Mouse (Mus musculus): ENCODE measurements around the gene Pdzd2.

DNA sequence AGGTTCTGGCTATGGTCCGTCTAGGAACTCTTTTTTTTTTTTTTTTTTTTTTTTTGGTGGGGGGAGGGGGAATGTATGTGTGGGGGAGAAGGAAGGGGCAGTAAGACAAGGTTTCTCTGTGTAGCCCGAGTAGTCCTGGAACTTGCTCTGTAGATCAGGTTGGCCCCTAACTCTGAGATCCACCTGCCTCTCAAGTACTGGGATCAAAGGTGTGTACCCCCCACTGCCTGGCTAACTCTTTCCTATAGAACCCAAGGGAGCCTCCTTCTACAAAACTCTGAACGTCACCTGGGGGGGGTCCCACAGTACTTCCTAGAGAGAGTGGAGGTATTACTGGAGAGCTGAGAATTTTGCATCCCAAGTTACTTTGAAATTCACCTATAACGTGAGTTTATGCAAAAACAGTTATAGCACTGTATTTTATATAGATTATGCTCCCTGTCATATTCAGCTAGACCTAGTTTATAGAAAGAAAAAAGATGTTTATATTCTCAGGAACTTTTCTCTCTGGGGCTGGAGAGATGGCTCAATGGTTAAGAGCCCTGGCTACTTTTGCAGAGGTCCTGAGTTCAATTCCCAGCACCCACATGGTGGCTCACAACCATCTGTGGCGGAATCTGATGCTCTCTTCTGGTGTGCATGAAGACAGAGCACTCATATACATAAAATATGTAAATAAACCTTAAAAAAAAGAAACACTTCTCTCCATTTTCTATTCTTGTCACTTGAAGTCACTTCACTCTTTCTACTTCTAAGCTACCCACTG is 191.9 kb downstream of the Pdzd2 start:
- TF ChIP-seq POLR2A (IDR thresholded peaks at IDR 0.05; ENCODE audit: low read depth, low read length) (no peak), CTCF (IDR thresholded peaks at IDR 0.05; ENCODE audit: extremely low read depth, insufficient read length, insufficient replicate concordance, low read depth, low read length) (no peak)
